Mouse (Mus musculus): ENCODE measurements at regions not wholly inside any gene's neighbourhood (a gene's known extent, or its start where the extent isn't known, plus 50 kb on each side); places are given as distances from the start of the nearest gene placed in this dataset.

- 48% methylated on average over 7 of the region's 7 CpGs for WGBS
- no peaks in the 10 kb centered on the region for H3K9me3 ChIP-seq (ENCODE audit: control insufficient read depth, low read length)
- H3K27me3 ChIP-seq (replicated peaks; ENCODE audit: control insufficient read depth, insufficient read depth, low read length) = no peaks in the 10 kb centered on the region; the same call in 1 of the 2 replicates
- H3K4me2 ChIP-seq = no peak overlapping the region
- no peak overlapping the region for H3K4me3 ChIP-seq (ENCODE audit: low read depth, low read length)
- H3K36me3 ChIP-seq (ENCODE audit: control insufficient read depth, insufficient read depth, low read length) = no peaks in the 10 kb centered on the region
- H3K4me1 ChIP-seq (replicated peaks; ENCODE audit: control insufficient read depth, insufficient read depth, low read length) = no peaks in the 10 kb centered on the region
- no peak overlapping the region for H3K9ac ChIP-seq (ENCODE audit: low read depth, low read length)
- H3K27ac ChIP-seq (ENCODE audit: low read depth, low read length) = no peak overlapping the region
- no peak for DNase-seq (ENCODE audit: low spot score)
- no peak for ATAC-seq (replicated peaks; ENCODE audit: low FRiP score)
Measured at GRCm38 (mm10) chr2:92525628-92526027, 65.3 kb upstream of the Slc35c1 start.

GRCm38 (mm10) chr2:92525062-92525623 lies 64.8 kb upstream of the Slc35c1 start:
- Histone ChIP-seq H3K9me3 (ENCODE audit: control insufficient read depth, low read length) (no peaks in the 10 kb centered on the region), H3K4me1 (replicated peaks; ENCODE audit: control insufficient read depth, insufficient read depth, low read length) (no peaks in the 10 kb centered on the region), H3K4me3 (ENCODE audit: low read depth, low read length) (no peak overlapping the region), H3K27me3 (replicated peaks; ENCODE audit: control insufficient read depth, insufficient read depth, low read length) (no peaks in the 10 kb centered on the region; the same call in 1 of the 2 replicates), H3K27ac (ENCODE audit: low read depth, low read length) (no peak overlapping the region), H3K4me2 (no peak overlapping the region), H3K36me3 (ENCODE audit: control insufficient read depth, insufficient read depth, low read length) (no peaks in the 10 kb centered on the region), H3K9ac (ENCODE audit: low read depth, low read length) (no peak overlapping the region)
- no peak for ATAC-seq (replicated peaks; ENCODE audit: low FRiP score)
- 66% methylated on average over 10 of the region's 10 CpGs for WGBS
- no peak for DNase-seq (ENCODE audit: low spot score)

GRCm38 (mm10) chr2:92524346-92524905 lies 64.1 kb upstream of the Slc35c1 start:
- Histone ChIP-seq H3K4me1 (replicated peaks; ENCODE audit: control insufficient read depth, insufficient read depth, low read length) (no peaks in the 10 kb centered on the region), H3K36me3 (ENCODE audit: control insufficient read depth, insufficient read depth, low read length) (no peaks in the 10 kb centered on the region), H3K9ac (ENCODE audit: low read depth, low read length) (no peak overlapping the region), H3K9me3 (ENCODE audit: control insufficient read depth, low read length) (no peaks in the 10 kb centered on the region), H3K4me2 (no peak overlapping the region), H3K27me3 (replicated peaks; ENCODE audit: control insufficient read depth, insufficient read depth, low read length) (no peaks in the 10 kb centered on the region; the same call in 1 of the 2 replicates), H3K27ac (ENCODE audit: low read depth, low read length) (no peak overlapping the region), H3K4me3 (ENCODE audit: low read depth, low read length) (no peak overlapping the region)
- WGBS = 87% methylated on average over 9 of the region's 9 CpGs
- ATAC-seq (replicated peaks; ENCODE audit: low FRiP score) (no peak), DNase-seq (ENCODE audit: low spot score) (no peak)

- Histone ChIP-seq H3K27ac (ENCODE audit: low read depth, low read length) (no peak overlapping the region), H3K4me1 (replicated peaks; ENCODE audit: control insufficient read depth, insufficient read depth, low read length) (no peaks in the 10 kb centered on the region), H3K9me3 (ENCODE audit: control insufficient read depth, low read length) (no peaks in the 10 kb centered on the region), H3K9ac (ENCODE audit: low read depth, low read length) (no peak overlapping the region), H3K4me2 (no peak overlapping the region), H3K36me3 (ENCODE audit: control insufficient read depth, insufficient read depth, low read length) (no peaks in the 10 kb centered on the region), H3K4me3 (ENCODE audit: low read depth, low read length) (no peak overlapping the region), H3K27me3 (replicated peaks; ENCODE audit: control insufficient read depth, insufficient read depth, low read length) (no peaks in the 10 kb centered on the region; the same call in 1 of the 2 replicates)
- WGBS = 67% methylated on average over 13 of the region's 13 CpGs
- no peak for DNase-seq (ENCODE audit: low spot score)
- ATAC-seq (replicated peaks; ENCODE audit: low FRiP score) = no peak
Measured at GRCm38 (mm10) chr2:92523321-92523895, 63.1 kb upstream of the Slc35c1 start.

GRCm38 (mm10) chr2:92521527-92521926 lies 61.2 kb upstream of the Slc35c1 start:
- Histone ChIP-seq H3K27ac (ENCODE audit: low read depth, low read length) (no peak overlapping the region), H3K27me3 (replicated peaks; ENCODE audit: control insufficient read depth, insufficient read depth, low read length) (no peaks in the 10 kb centered on the region; the same call in 1 of the 2 replicates), H3K36me3 (ENCODE audit: control insufficient read depth, insufficient read depth, low read length) (no peaks in the 10 kb centered on the region), H3K9me3 (ENCODE audit: control insufficient read depth, low read length) (no peaks in the 10 kb centered on the region), H3K4me2 (no peak overlapping the region), H3K4me3 (ENCODE audit: low read depth, low read length) (no peak overlapping the region), H3K4me1 (replicated peaks; ENCODE audit: control insufficient read depth, insufficient read depth, low read length) (no peaks in the 10 kb centered on the region), H3K9ac (ENCODE audit: low read depth, low read length) (no peak overlapping the region)
- 77% methylated on average over 8 of the region's 8 CpGs for whole genome bisulfite sequencing
- ATAC-seq (replicated peaks; ENCODE audit: low FRiP score) = no peak
- DNase-seq (ENCODE audit: low spot score) = no peak

GRCm38 (mm10) chr2:92519396-92519795 lies 59.1 kb upstream of the Slc35c1 start:
- Histone ChIP-seq H3K4me3 (ENCODE audit: low read depth, low read length) (no peak overlapping the region), H3K9ac (ENCODE audit: low read depth, low read length) (no peak overlapping the region), H3K27ac (ENCODE audit: low read depth, low read length) (no peak overlapping the region), H3K4me2 (no peak overlapping the region), H3K36me3 (ENCODE audit: control insufficient read depth, insufficient read depth, low read length) (no peaks in the 10 kb centered on the region), H3K9me3 (ENCODE audit: control insufficient read depth, low read length) (no peaks in the 10 kb centered on the region), H3K27me3 (replicated peaks; ENCODE audit: control insufficient read depth, insufficient read depth, low read length) (no peaks in the 10 kb centered on the region), H3K4me1 (replicated peaks; ENCODE audit: control insufficient read depth, insufficient read depth, low read length) (no peaks in the 10 kb centered on the region)
- no peak for ATAC-seq (replicated peaks; ENCODE audit: low FRiP score)
- DNase-seq (ENCODE audit: low spot score) = no peak
- 83% methylated on average over 8 of the region's 8 CpGs for WGBS

- Histone ChIP-seq H3K9me3 (ENCODE audit: control insufficient read depth, low read length) (no peaks in the 10 kb centered on the region), H3K4me2 (no peak overlapping the region), H3K27me3 (replicated peaks; ENCODE audit: control insufficient read depth, insufficient read depth, low read length) (no peaks in the 10 kb centered on the region), H3K4me3 (ENCODE audit: low read depth, low read length) (no peak overlapping the region), H3K27ac (ENCODE audit: low read depth, low read length) (no peak overlapping the region), H3K36me3 (ENCODE audit: control insufficient read depth, insufficient read depth, low read length) (no peaks in the 10 kb centered on the region), H3K9ac (ENCODE audit: low read depth, low read length) (no peak overlapping the region), H3K4me1 (replicated peaks; ENCODE audit: control insufficient read depth, insufficient read depth, low read length) (no peaks in the 10 kb centered on the region)
- WGBS = 77% methylated on average over 8 of the region's 8 CpGs
- DNase-seq (ENCODE audit: low spot score) (no peak), ATAC-seq (replicated peaks; ENCODE audit: low FRiP score) (no peak)
Measured at GRCm38 (mm10) chr2:92518891-92519290, 58.6 kb upstream of the Slc35c1 start.

GRCm38 (mm10) chr2:92514961-92515360 lies 54.6 kb upstream of the Slc35c1 start:
- peak; percentile 14 for DNase-seq (ENCODE audit: low spot score)
- H3K36me3 ChIP-seq (ENCODE audit: control insufficient read depth, insufficient read depth, low read length) = no peaks in the 10 kb centered on the region
- no peaks in the 10 kb centered on the region for H3K27me3 ChIP-seq (replicated peaks; ENCODE audit: control insufficient read depth, insufficient read depth, low read length)
- no peaks in the 10 kb centered on the region for H3K9me3 ChIP-seq (ENCODE audit: control insufficient read depth, low read length)
- no peak overlapping the region for H3K27ac ChIP-seq (ENCODE audit: low read depth, low read length)
- no peak overlapping the region for H3K4me2 ChIP-seq
- no peak overlapping the region for H3K4me3 ChIP-seq (ENCODE audit: low read depth, low read length)
- no peak overlapping the region for H3K9ac ChIP-seq (ENCODE audit: low read depth, low read length)
- ATAC-seq (replicated peaks; ENCODE audit: low FRiP score) = no peak
- H3K4me1 ChIP-seq (replicated peaks; ENCODE audit: control insufficient read depth, insufficient read depth, low read length) = no peaks in the 10 kb centered on the region
- WGBS = 55% methylated on average over 6 of the region's 6 CpGs

Measured in liver, embryonic 11.5 days (tissue).